Mouse (Mus musculus) liver, adult 2 months (tissue): ENCODE data around the gene Tcf19.

Experiments
- CTCF ChIP-seq: fragments of 200-500 bp; IDR thresholded peaks from 2 replicates; pipeline ENCODE4 v1.5.1; 2011; ENCODE audit warnings: low read depth, low read length, control low read depth
- POLR2A ChIP-seq: fragments of 200-500 bp; IDR thresholded peaks from 2 replicates; pipeline ENCODE4 v1.6.1; 2011; ENCODE audit warnings: low read length, control low read depth; ENCODE audit not compliant: insufficient read depth; ENCODE audit errors: extremely low read depth

DNA sequence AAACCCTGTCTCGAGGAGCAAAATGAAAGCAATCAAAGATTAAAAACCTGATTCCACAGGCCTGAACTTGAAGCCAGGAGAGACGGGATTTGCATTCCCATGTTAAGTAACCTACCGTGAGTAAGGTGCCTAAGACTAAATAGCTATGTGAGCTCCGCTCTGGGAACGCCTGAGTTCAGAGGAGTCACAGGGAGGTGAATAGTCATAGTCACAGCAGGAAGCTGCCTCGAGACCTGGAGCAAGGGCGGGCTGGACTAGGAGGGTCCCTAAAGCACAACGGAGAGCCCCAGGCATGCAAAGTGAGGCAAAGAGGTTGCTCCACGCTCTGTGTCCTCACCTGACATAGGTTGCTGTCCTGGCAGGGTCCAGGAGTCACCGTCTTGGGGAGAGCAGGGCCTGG is 22.9 kb upstream of the Tcf19 start:
- TF ChIP-seq CTCF = no peak
- no peak for TF ChIP-seq POLR2A
